Mouse (Mus musculus): ENCODE data around the gene Abhd5.

- TF ChIP-seq CTCF (IDR thresholded peaks at IDR 0.05; ENCODE audit: low read depth, low read length) (no peak), GATA1 (IDR thresholded peaks at IDR 0.05; ENCODE audit: borderline replicate concordance, low read length) (no peak), GATA2 (IDR thresholded peaks at IDR 0.05; ENCODE audit: borderline replicate concordance, low read depth, low read length) (no peak), TAL1 (conservative IDR thresholded peaks at IDR 0.05; ENCODE audit: low read depth, low read length) (no peak), POLR2AphosphoS5 (IDR thresholded peaks at IDR 0.05; ENCODE audit: insufficient replicate concordance, low read depth, low read length) (no peak)
Measured at GRCm38 (mm10) chr9:122328199-122328598, 23.2 kb upstream of the Abhd5 start.
